Mouse (Mus musculus) adrenal gland, adult 18-20 months (tissue): ENCODE measurements around the gene Fmo4. TPM values are rescaled to one million over a fixed set of nuclear protein-coding genes. Genes with fewer than 3 reads are reported as not detected.

Source experiments
- DNase-seq, 2 experiments: peaks; one replicate each; pipeline ENCODE4 v3.0.0; 2021 to 2022; ENCODE audit warnings: low spot score in 2 of 2
- long read RNA-seq, 2 experiments: library from polyadenylated mRNA; stranded (forward); transcript quantifications; one replicate each; pipeline ENCODE4 v2.0.0; 2021
- total RNA-seq, 2 experiments: library from RNA; stranded (reverse); gene quantifications; 1 replicate in 1 of 2; 2 replicates in 1 of 2; pipeline ENCODE4 v1.2.3; 2021

Gene Fmo4
- 1 to 10 TPM; 1.9 to 2.3 TPM for total RNA-seq
- long read RNA-seq, experiment 1 = 0 reads
- long read RNA-seq, experiment 2 = 0 reads

DNA sequence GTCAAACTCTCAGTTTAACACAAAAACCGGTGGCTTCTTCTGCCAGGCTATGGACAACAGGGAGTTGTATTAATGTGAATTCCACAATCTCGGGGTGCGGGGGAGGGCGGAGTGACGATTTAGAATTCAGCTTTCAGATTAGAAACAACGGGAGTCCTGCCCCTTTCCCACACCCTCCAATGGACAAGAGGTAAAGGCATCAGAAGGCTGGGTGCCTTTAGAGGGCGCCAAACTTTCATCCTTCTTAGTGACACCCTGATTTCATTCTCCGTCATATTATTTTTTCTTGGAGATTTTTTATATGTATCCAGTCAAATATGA is at the start of gene Fmo4:
Gene Fmo4 (minus strand): TSS at position 137 of the 321 bp plus-strand sequence.
- peak; percentile 31 to 35 for DNase-seq

DNA sequence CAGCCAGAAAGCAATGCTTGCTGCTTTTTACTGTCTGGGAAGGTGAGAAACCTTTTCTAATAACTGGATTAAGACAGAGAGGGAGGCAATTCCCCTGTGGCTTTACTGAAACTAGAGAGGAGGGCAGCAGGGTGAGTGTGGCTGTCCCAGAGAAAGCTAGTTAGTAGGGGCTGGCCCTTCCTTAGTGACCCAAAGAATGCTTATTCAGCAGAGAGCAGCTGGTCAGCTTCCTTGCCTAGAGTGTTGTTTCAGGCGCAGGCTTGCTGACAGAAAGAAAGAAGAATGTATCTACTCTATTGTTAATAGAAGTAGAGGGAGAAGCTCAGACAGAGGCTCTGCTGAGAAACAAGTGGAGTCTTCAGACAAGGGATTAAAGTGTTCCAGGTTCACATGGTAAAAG is 48.6 kb upstream of the Fmo4 start:
- no peak for DNase-seq

DNA sequence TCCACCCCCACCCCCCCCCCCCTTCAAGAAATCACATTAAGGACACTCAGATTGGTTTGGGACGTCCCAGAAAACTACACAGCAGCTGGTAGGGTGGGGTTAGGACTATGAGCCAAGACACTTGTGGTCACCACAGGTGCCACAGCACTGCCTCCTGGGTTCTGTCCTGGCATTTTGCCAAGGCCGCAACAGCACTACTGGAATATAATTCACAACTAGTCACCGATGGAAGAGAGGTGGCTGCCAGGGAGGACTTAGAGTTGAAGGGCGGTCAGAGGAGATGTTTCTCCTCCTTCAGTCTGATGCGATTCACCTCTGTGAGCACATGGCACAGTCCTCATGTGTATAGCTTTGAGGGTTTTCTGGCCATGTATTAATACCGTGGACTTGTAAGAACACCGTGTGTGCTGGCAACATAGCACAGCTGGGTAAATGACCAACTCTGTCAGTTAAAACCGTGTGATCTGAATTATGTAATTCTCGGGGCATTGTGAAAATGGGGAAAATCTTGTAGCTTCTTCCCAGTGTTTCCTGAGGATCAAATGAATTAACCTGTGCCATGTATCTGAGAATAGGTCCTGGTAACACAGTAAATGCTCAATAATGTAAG is 46.3 kb upstream of the Fmo4 start:
- no peak for DNase-seq

DNA sequence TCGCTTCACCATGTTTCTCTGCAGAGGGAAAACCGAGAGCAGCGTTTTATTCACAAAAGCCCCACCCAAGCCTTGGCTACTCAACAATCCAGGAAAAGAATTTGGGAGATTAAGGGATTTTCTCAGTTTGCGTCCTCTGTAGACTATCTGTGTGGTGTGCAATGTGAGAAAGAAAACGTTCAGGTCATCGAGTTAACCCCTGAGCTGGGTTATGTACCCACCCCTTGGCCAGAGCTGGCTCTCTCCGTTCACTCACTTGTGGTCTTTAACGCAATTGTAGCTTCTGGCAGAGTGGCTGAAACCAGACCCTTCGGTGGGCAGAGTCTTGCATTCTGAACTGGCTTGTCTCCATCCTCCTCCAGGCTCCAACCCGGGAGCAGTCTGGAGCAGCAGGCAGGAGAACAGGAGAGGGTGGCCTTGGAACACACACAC is 45.8 kb upstream of the Fmo4 start:
- DNase-seq = no peak

DNA sequence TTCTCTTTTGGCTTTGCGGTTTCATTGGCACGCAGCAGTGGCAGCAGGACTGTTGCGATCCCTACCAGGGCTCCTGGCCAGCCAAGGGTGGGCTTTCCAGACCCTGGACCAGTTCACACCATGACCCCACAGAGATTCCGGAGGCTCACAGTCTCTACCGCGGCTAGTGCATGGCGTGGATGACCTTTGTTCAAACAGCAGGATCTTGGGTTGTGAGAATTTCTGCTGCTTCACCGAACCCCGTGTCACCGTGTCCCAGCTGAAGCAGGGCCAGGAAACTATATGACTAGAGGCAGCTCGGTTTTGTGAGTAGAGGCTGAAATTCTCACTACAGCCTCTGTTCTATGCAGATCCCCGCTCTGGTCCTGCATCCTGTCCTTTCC is 45.0 kb upstream of the Fmo4 start:
- DNase-seq = no peak

DNA sequence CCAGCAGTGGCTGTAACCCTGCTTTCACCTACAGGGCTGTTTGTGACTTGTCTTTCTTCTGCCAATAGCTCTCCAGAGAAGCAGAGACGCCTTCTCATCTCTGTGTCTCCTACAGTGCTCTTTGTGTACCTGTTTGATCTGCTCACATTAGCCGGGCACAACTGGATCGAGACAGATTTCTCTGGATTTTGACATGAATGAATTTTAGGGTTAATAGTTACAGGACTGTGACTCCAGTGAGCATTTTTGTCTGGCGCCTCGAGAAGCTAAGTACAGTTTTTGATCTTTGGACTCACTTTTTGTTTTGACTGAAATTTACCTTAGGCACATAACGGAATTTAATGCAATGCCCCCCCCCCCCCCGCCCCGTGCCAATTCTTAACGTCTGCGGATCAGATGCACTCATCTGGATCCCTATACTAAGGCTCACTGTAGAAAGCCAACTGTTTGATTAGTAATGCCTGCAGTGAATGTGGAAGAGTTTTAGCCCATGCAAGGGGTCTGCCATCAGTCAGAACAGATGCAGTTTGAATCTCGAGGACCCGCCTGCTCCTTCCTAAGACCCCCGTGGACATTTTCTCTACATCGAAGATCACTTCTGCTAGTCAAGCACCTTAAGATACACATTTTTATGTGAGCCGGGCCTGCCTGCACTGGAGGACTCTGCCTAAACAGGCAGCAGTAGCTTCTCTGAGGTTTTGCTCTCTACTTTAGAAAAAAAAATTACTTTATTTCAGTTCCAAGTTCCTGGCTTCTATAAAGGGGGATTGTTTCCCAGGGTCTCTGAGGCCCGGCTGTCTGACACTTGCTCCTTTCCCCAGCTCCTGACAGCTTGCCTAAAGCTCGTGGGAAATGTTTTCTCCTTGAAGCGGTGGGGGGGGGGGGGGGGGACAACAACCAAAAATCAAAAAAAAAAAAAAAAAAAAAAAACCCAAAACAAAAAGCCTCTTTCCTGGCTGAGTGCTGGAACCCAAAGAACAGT is 44.3 kb upstream of the Fmo4 start:
- DNase-seq = no peak

DNA sequence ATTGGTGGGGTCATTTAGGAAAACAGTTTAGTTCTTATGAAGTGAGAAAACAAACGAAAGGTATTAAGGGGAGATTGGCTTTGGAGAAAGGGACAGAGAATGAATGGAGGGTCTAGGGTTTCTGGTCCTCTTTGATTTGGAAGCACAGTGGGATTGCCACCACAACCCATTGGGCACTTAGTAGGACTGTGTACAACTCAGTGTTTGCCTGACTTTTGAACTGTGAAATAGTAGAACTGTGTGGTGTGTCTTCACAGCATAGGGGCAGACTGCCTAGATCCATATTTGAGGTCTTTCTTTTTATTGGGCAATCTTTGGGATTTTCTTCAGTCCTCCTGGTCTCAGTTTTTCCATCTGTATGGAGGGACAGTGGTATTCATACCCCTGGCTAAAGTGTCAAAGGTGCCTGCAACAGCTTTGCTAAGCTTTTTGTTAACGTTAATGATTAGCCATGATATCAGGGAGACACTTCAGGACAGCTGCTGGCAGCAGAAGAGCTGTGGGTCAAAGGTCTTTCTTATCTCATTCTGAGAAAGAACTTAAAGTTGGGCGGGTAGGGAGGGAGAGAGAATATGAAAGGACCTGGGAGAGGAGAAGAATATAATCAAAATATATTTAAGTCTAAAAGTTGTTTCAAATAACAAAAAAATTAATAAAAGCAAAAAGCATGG is 40.2 kb upstream of the Fmo4 start:
- no peak for DNase-seq

DNA sequence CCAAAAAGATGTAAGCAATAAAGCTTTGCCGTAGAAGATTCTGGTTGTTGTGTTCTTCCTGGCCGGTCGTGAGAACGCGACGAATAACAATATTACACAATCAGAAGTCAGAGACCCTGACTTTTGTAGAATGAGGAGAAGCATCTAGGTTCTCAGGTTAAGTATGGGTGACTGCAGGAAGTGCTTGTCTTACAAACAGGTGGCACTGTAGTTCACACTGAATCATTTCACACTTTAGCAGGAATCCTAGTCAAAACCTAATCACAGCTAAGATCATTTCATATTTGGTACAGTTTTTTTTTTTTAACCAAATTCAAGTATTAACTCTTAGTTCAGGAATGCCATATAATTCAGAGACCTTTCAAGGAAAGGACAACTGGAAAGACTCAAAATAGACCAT is 33.8 kb upstream of the Fmo4 start:
- no peak for DNase-seq

DNA sequence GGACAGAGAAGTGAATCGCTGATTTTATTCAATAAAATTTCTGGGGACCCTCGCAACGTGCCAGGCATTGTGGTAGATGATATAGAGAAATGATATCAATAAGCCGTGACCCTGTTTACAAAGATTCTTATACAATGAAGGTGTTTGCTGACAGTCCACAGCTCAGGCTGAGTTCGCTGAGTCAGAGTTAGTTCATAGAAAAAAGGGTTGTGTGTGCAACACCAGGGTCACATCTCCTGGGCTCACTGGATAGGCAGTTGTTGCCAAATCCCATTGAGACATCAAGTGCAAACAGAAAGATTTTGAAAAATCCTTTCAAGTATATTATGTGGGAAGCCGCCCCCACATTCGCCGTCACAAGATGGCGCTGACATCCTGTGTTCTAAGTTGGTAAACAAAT is 26.4 kb upstream of the Fmo4 start:
- no peak for DNase-seq

DNA sequence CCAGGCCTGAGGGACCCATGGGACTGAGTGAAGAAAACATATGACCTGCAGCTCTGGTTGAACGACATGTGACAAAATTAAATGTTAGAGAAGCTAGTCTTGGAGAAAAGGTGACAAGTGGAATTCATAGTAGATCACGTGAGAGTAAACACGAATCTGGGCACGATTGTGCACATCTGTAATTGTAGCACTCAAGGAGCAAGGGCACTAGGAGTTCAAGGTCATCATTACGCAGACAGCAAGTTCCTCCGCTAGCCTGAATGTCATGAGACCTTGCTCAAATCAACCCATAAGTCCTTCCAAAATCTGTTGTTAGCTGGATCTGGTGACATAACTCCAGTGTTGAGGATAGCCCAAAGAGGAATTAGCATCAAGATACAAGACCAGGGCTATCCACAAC is 25.2 kb upstream of the Fmo4 start:
- no peak for DNase-seq

DNA sequence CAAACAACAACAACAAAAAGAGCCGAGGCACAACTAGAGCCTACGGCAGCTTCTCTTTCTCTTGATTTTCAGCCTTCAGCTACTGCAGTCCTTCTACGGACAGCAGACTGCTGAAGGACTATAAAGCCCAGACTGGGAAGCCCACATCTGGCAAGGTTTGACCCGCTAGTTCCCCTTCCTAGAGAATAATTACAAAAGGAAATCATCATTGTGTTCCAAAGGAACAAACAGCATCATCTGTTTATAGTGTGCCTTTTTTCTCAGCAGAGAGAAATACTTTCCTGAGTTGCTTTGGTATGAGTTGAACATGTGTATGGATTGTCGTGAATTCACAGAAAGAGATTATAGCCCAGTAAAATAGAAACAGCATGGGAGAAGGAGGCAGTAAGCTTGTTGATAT is 20.6 kb upstream of the Fmo4 start:
- DNase-seq = no peak

DNA sequence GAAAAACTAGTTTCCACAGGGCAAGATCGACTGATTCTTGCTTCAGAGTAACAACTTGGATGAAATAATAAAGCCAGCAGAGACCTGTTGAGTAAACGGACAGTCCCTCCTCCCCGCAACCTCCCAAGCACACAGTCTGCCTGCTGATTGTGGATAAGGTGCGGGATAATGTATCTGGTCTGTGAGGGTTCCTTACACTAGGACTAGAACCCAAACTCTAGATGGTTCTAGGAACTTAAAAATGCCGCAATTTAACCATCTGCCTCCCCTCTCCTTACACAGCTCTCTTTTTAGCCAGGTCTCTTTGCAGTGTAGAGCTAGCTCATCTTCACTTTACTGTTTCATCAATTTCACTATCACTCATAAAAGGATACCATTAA is 18.8 kb upstream of the Fmo4 start:
- no peak for DNase-seq

DNA sequence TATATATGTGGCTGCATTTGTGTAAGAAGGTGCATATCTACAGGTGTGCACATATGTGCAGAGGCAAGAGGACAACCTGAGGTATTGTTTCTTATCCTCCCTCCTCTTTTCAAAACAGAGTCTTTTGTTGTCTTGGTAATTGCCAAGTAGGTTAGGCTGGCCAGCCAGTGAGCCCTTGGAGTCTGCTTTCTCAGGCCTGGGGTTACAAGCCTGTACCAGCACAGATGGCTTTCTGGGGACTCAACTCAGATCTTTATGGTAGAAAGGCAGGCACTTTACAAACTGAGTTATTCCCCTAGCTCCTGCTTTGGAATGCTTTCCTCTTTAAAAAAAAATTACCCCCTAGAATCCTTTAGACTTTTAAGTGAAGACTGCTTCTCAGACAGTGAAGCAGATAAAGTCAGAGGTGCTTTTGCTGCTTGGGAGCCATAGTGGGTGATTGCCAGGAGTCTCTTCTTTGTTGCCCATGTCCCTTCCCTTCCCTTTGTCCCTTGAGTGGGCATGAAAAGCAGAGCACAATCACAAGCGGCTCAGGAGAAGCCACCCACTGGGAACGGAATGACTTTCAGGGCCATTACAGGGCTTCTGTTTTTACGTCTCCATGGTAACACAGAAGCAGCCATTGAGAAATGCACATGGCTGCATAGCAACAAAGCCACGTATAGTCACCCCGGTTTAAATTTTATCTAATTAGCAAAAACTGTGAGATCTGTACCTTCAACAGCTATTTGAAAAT is 18.2 kb upstream of the Fmo4 start:
- no peak for DNase-seq

DNA sequence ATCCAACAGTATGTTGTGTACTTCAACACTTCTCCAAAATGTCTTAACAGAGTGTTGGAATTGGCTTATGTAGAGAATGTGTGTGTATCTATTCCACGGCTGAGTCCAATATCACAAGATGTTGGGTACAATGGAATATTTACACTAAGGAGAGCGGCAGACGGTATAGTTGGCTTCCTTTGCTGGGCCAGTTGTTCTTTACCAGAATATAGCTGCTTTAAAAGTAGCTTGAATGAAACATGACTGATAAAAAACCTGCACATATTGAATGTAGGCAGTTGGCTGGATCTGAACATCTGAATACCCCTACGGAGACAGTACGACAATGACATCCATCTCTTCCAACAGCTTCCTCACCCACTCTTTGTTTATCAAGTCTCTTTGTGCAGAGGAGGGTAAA is 5.5 kb upstream of the Fmo4 start:
- DNase-seq = no peak

DNA sequence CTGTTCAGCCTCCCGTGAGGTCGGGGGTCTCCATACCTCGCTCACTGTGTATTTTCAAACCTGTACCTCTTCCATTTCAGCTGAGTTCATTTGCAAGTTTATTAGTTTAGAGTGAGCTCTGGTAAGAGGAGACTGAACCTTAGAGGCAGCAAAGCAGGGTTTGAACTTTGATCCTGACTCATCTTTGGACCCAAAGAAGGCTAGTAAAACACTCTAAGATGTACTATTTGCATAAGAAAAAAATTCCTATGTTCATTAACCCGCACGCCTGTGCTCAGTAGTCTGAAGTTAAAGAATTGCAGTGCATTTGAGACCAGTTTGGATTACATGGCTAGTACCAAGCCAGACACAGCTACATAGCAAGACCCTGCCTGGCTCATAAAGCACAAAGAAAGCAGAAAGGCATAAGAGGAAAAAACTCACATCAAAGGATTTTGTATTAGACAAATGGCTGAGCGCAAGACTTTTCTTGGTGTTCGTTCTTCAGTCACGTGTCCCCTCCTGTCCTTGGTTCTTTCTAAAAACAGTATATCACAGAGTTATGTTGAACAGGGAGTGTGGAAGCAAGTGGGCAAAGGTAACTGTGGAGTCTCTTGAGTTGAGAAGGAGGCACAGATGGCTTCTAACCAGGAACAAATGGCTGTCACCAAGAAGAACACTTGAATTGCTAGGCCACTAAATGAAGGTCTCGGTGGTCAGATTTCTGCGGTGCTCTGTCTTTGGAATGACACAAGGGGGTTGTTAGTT is 1.8 kb upstream of the Fmo4 start:
- no peak for DNase-seq

DNA sequence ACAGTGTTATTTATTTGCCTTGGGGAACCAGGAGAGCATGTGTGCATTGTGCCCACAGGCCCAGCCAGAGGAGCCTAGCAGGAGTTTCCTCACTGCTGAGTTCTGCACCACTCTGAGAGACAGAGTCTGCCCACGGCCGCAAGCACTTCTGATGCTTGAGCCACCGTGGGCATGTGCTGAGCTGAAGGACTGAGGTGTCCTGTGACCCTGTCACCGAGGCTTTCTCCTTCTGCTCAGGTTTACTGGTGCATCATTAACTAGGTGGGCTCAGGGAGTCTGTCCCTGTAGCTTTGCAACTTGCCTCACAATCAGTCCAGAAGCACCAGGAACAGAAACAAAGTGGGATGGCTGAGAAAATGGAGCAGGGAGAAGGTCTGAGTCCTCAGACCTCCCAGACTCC is 1.2 kb upstream of the Fmo4 start:
- no peak for DNase-seq

DNA sequence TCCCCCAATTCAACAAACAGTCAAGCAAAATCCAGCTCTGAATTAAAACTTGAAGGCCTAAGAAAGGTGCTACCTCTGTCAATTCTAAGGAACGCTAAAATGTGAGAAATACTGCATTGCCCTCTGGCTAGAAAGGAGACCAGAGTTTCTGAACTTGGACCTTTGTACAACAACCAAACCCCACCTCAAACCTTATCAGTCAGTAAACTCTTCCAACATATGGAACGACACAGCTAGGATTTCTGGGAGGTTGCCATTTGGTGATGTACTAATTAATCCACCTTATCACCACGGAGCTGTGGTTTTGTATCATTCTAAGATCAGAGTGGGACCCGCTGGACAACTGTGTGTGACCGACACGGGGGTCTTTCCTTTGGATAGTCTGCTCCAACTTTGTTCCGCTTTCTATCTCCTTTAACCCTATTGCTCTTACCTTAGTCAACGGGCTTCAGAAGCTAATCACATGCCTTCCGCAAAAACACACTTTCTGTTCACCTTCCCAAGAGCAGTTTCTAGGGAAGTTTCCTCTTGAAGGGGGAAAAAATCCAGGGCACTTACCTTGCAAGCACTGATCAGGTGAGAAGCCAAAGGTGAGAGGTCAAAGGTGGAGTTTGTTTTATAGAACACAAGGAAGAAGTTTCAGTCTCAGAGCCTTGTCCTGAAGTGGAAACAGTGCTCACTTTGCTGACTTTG is 483 bp downstream of the Fmo4 start:
- DNase-seq = no peak

DNA sequence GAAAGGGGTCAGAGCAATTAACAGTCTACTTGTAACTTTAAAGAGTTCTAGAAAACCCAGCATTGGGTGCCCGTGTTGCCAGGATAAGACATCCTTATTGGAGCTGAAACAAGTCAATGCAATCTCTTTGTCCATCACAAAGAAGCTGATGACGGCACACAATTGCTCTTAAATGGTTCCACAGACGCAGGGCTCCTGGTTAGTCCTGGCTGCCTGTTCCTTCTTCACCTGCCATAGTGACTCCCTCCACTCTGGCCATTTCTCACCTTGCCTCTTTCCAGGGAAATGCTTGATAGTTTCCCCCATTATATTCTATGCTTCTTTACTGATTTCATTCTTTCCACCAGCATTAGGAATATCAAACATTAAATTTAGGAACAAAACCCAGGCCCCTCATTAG is 5.2 kb downstream of the Fmo4 start:
- DNase-seq = no peak

DNA sequence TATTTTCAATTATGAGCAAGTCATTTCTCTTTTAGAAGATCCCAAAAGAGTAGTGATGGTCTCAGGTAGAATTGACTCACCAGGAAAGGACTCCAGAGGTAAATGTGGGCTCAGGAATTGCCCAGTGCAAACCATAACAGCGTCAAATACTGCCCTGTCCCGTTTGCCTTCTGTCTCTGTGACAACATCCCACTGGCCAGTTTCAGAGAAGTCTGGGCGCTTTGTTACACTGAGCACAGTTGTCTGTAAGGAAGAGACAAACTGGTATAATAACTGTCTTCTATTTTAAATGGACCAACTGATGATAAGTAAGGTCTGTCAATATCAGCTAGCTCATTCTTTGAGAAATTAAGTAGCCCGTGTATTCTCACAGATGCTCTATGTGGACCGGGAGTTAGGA is 6.3 kb downstream of the Fmo4 start:
- DNase-seq = no peak

DNA sequence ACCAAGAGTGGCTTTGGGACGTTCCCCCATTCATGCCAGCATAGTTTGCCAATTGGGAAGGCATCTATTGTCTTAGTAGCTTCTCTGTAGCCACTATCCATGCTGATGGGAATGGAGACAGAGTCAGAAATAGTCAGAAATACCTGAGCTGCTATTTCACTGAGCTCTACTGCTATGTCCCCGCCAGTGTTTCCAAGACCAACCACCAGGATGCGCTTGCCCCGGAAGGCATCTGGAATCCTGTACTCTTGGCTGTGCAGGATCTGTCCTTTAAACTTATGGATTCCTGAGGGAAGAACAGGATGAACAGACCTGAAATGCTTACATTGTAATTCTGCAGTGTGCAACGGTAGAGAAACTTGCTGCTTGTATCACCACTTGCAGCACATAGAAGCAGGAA is 8.8 kb downstream of the Fmo4 start:
- DNase-seq = no peak
